Mouse (Mus musculus): ENCODE measurements around the gene Akr1b3. TPM values are rescaled to one million over a fixed set of nuclear protein-coding genes. Genes with fewer than 3 reads are reported as not detected.

The Akr1b3 gene
- polyA plus RNA-seq, 1 experiment: 58.4 TPM

DNA sequence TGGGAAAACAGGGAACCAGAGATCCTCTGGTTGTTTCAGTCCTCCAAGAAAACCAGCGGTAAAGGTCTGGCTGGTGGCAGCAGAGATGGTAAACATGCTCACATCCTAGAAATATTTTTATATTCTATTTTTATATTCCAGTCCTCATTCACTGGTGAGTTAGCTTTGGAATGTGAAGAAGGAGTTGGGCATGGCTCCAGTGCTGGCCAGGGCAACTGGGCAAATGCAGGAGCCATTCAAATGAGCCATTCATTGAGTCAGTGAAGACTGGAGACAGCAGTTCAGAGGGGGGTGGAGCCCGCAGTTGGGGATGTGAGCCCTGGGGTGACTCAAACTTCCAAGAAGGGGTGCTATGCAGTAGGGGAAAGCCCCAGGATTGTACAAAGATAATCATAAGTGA, 42.9 kb downstream of the Akr1b3 start:
- peaks cover 6% of the 10 kb centered on the region; the same call in 1 of the 2 replicates for H3K4me1 ChIP-seq

GRCm38 (mm10) chr6:34273073-34273472, 44.2 kb downstream of the Akr1b3 start:
- Histone ChIP-seq H3K27me3 (replicated peaks) (peaks cover 14% of the 10 kb centered on the region), H3K36me3 (replicated peaks; ENCODE audit: low read length) (no peaks in the 10 kb centered on the region), H3K4me1 (peaks cover 6% of the 10 kb centered on the region; the same call in 1 of the 2 replicates), H3K4me3 (replicated peaks) (no peak overlapping the region), H3K9me3 (0 out of 2 replicates have a peak, but pooled peaks cover 4% of the 10 kb centered on the region)
- TF ChIP-seq GATA1 (IDR thresholded peaks at IDR 0.05; ENCODE audit: borderline replicate concordance, low read length) (no peak), FLI1 (IDR thresholded peaks at IDR 0.05; ENCODE audit: low read length) (no peak)

More for the DNA sequence above, 42.9 kb downstream of the Akr1b3 start:
- TF ChIP-seq FLI1 (IDR thresholded peaks at IDR 0.05; ENCODE audit: low read length) (no peak), GATA1 (IDR thresholded peaks at IDR 0.05; ENCODE audit: borderline replicate concordance, low read length) (no peak)
- Histone ChIP-seq H3K9me3 (0 out of 2 replicates have a peak, but pooled peaks cover 4% of the 10 kb centered on the region), H3K4me3 (replicated peaks) (no peak overlapping the region), H3K27me3 (replicated peaks) (peaks cover 18% of the 10 kb centered on the region), H3K36me3 (replicated peaks; ENCODE audit: low read length) (no peaks in the 10 kb centered on the region)

GRCm38 (mm10) chr6:34272462-34272861, 44.8 kb downstream of the Akr1b3 start:
- H3K4me3 ChIP-seq (replicated peaks): no peak overlapping the region
- H3K27me3 ChIP-seq (replicated peaks): peaks cover 14% of the 10 kb centered on the region
- no peaks in the 10 kb centered on the region for H3K36me3 ChIP-seq (replicated peaks; ENCODE audit: low read length)
- 0 out of 2 replicates have a peak, but pooled peaks cover 4% of the 10 kb centered on the region for H3K9me3 ChIP-seq
- no peak for TF ChIP-seq FLI1 (IDR thresholded peaks at IDR 0.05; ENCODE audit: low read length)
- TF ChIP-seq GATA1 (IDR thresholded peaks at IDR 0.05; ENCODE audit: borderline replicate concordance, low read length): no peak
- H3K4me1 ChIP-seq: peaks cover under 1% of the 10 kb centered on the region; the same call in 1 of the 2 replicates

- Histone ChIP-seq H3K4me3 (replicated peaks) (no peak overlapping the region), H3K4me1 (no peaks in the 10 kb centered on the region), H3K36me3 (replicated peaks; ENCODE audit: low read length) (no peaks in the 10 kb centered on the region), H3K9me3 (0 out of 2 replicates have a peak, but pooled peaks cover 4% of the 10 kb centered on the region), H3K27me3 (replicated peaks) (peaks cover 4% of the 10 kb centered on the region)
- TF ChIP-seq GATA1 (IDR thresholded peaks at IDR 0.05; ENCODE audit: borderline replicate concordance, low read length) (no peak), FLI1 (IDR thresholded peaks at IDR 0.05; ENCODE audit: low read length) (no peak)
These were observed 46.6 kb downstream of the Akr1b3 start for GRCm38 (mm10) chr6:34270717-34271116.

DNA sequence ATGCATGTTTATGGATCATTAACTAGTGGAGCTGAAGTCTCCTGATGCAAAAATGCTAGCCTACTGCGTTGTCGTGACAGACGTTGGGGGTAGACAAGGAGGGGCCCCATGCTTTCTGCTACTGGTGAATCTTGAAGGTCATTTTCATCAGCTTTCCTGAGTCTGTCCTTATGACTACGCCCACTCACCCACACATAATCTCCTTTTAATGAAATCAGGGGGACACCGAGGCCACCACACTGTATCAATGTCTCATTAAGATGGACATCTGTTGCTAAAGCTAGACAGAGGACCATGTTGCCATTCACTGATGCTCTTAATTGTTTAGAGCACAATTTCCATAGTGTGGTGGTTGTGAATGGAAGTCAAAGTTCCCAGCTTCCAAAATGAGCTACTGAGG, 58.7 kb downstream of the Akr1b3 start:
- peaks cover 3% of the 10 kb centered on the region; the same call in 1 of the 2 replicates for H3K4me1 ChIP-seq
- no peaks in the 10 kb centered on the region for H3K36me3 ChIP-seq (replicated peaks; ENCODE audit: low read length)
- H3K4me3 ChIP-seq (replicated peaks): no peak overlapping the region
- peaks cover 7% of the 10 kb centered on the region; the same call in 1 of the 2 replicates for H3K9me3 ChIP-seq
- peaks cover 14% of the 10 kb centered on the region for H3K27me3 ChIP-seq (replicated peaks)
- no peak for TF ChIP-seq GATA1 (IDR thresholded peaks at IDR 0.05; ENCODE audit: borderline replicate concordance, low read length)
- no peak for TF ChIP-seq FLI1 (IDR thresholded peaks at IDR 0.05; ENCODE audit: low read length)

Other genes starting within 250 kb of the Akr1b3 start
- 0.79 and 2.1 TPM in 2 replicates for gene Slc35b4, start 140.4 kb downstream of the Akr1b3 start, polyA plus RNA-seq (2012; ENCODE audit: insufficient read depth, low replicate concordance)
- gene Akr1b8, start 36.6 kb upstream of the Akr1b3 start, polyA plus RNA-seq (2012; ENCODE audit: insufficient read depth, low replicate concordance): 0.89 TPM in 1 of 2 replicates, not detected in the other
- gene Akr1b10, start 66.7 kb upstream of the Akr1b3 start, polyA plus RNA-seq (2012; ENCODE audit: insufficient read depth, low replicate concordance): 1.9 TPM in 1 of 2 replicates, not detected in the other
- not detected in 2 replicates for gene Akr1b7, start 94.9 kb upstream of the Akr1b3 start, polyA plus RNA-seq (2012; ENCODE audit: insufficient read depth, low replicate concordance)
- 2.8 TPM in 1 of 2 replicates, not detected in the other for gene Bpgm, start 158.7 kb upstream of the Akr1b3 start, polyA plus RNA-seq (2012; ENCODE audit: insufficient read depth, low replicate concordance)

Measured in megakaryocyte, embryonic 14.5 days (primary cell).